Mouse (Mus musculus): Measurements from ENCODE around the gene Rhoa.
"Not testable (repeated sequence)": the region's sequence is repeated elsewhere in the genome, so short reads cannot be mapped to it uniquely, and the experiment has no call there.

The Rhoa gene

DNA sequence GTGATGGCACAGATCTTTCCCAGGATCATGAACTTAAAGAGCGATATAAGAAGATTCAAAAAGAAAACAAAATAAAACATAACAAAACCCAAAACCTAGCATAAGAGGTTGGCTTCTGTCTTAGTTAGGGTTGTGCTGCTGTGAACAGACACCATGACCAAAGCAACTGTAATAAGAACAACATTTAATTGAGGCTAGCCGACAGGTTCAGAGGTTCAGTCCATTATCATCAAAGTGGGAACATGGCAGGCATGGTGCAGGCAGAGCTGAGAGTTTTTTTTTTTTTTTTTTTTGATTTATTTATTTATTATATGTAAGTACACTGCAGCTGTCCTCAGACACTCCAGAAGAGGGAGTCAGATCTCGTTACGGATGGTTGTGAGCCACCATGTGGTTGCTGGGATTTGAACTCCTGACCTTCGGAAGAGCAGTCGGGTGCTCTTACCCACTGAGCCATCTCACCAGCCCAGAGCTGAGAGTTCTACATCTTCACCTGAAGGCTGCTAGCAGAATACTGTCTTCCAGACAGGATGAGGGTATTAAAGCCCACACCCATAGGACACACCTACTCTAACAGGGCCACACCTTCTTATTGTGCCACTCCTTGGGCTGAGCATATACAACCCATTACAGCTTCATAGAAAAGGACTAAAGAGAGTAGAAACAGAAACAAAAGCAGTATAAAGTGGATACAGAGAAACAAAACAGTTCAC, 18.2 kb upstream of the Rhoa start:
- not testable (repeated sequence) for DNase-seq (ENCODE audit: low spot score in 2 of 2)

DNA sequence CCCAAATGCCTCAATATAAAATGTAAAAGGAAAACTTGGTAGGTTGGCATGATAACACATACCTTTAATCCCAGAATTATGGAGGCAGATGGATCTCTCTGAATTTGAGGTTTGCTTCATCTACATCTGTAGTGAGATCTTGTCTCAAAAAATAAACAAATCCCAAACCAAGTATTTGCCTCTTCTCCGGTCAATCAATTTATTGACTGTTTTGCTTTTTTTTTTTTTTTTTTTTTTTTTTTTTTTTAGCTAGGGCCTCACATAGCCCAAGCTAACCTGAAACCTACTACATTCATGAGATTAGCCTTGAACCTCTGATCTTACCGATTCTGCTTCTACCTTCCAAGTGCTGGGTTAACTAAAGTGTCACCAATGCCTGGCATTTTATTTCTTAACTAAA, 16.6 kb upstream of the Rhoa start:
- DNase-seq (ENCODE audit: low spot score in 2 of 2): no peak

DNA sequence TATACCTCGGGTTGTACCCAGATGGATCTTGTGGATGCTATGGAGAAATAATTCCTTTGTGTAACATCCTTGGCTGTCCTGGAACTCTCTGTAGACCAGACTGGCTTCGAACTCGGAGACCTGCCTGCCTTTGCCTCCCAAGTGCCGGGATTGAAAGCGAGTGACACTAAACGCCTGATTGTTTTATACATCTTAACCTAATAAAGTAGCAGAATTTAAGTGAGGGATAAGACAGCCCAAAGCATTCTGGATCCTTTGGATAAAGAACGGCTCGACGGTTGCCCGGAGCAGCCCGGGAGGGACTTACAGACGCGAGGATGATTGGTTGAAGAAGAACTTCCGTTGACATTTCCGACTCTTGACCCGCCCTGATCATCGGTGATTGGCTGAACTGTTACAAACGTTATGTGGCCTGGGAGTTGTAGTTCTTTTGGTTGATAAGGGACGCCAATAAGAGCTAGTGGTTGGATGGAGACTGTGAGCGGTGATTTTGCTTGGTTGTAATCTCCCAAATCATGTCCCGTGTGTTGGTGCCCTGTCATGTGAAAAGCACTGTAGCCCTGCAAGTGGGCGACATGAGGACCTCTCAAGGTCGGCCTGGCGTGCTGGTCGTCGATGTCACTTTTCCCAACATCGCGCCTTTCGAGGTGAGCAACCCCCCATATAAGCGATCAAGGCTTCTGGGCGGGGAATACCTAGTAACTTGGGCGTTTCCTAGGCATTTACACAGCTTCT, 15.7 kb upstream of the Rhoa start, which contains the start of gene Nicn1:
Gene Nicn1 (plus strand): TSS at position 414 of the 735 bp plus-strand sequence.
- peak; percentile 84 to 90 for DNase-seq (ENCODE audit: low spot score in 2 of 2)

DNA sequence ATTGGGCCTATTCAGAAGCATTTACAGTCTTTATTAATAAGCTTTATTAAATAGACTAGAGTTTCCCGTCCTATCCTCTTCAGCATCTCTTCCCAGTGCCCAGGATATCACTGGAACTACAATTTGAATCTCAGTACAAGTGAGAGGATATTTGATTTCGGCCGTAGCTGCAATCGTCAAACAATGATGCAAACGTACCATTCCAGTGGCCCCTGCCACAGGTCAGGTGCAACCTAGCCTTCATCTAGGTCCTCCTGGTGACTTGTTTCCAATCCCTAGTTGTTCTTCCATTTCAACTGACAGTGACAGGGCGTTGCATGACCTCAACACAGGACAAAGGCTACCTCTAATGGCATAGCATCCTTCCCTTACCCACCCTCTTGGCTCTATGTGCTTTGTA, 15.2 kb upstream of the Rhoa start:
- no peak for DNase-seq (ENCODE audit: low spot score in 2 of 2)

- peak; percentile 51 to 56 for DNase-seq (ENCODE audit: low spot score in 2 of 2)
Observed at GRCm38 (mm10) chr9:108296453-108297355, 9.2 kb upstream of the Rhoa start, which contains the start of gene Amt. Amt (plus strand) TSS chr9:108296853.

DNA sequence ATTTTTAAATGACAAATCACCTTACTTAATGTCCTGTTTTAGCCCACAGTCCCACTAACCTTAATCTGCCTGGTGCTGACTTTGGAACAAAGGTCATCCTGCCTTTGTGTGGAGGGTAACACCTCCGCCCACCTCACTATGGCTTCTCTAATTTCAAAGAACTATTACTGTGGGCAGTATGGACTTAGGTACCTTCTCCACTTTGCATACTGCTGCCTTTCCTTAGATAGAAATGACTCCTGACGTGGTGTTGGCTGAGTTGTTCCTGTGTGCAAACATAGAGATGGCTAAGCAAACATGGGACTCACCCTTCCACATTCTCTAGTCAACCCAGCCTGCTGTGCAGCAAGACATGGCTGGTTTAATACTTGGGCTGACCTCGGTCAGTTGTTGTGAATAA, 4.1 kb upstream of the Rhoa start:
- DNase-seq (ENCODE audit: low spot score in 2 of 2): peak; percentile 35 to 39

DNA sequence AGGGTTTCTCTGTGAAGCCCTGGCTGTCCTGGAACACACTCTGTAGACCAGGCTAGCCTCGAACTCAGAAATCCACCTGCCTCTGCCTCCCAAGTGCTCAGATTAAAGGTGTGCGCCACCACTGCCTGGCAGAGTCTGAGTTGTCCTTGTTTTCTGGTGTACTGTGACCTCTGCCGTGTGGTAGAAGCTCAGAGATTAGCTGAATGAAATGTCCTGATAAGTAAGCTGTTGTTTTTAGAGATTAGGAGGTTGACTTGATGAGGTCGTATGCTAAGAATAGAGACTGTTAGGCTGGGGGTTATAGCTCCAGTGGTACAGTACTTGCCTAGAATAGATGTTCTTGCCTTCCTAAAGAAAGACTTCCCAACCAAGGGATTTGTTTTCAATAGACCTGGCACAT, 1.2 kb upstream of the Rhoa start:
- DNase-seq (ENCODE audit: low spot score in 2 of 2): no peak

DNA sequence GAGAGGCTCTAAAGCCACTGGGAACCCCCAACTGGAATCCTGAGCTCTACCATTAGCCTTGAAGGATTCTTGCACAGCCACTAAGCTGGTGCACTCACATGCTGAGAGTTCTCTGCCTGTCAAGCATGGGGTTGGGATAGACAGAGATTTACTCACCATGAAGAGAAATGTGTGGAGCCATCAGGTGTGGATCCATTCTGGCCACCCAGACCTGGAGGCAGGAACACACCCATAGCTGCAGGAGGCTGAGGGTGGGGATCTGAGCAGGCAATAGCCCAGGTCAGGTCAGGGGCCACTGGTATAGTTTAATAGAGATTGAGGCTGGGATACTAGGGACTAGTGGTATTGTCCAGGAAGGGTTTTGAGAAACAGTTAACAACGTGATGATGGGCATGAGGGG, 759 bp upstream of the Rhoa start:
- DNase-seq (ENCODE audit: low spot score in 2 of 2): no peak

DNA sequence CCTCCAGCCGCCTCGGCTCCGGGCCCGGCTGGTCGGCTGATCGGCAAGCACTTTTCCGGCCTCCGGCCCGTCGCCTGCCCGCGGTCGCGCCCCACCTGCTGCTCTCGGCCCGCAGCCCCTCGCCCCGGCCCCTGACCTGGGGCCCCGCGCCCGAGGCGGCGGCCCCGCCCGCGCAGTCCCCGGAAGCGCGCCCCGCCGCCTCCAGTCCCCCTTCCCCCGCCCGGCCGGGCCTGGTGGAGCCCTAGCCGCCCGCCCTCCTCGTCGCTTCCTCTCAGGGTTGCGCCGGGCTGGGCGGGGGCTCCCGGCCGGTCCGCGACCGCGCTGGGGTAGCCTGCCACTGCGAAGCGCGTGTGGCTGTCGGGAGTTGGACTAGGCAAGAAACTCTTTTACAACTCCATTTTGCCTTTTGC, 647 bp downstream of the Rhoa start:
- DNase-seq (ENCODE audit: low spot score in 2 of 2): peak; percentile 65 to 80

- DNase-seq (ENCODE audit: low spot score in 2 of 2): no peak
Observed at GRCm38 (mm10) chr9:108307021-108307807, 1.3 kb downstream of the Rhoa start.

GRCm38 (mm10) chr9:108308141-108308540, 2.2 kb downstream of the Rhoa start:
- DNase-seq (ENCODE audit: low spot score in 2 of 2): no peak

GRCm38 (mm10) chr9:108317572-108317971, 11.6 kb downstream of the Rhoa start:
- DNase-seq (ENCODE audit: low spot score in 2 of 2): no peak

DNA sequence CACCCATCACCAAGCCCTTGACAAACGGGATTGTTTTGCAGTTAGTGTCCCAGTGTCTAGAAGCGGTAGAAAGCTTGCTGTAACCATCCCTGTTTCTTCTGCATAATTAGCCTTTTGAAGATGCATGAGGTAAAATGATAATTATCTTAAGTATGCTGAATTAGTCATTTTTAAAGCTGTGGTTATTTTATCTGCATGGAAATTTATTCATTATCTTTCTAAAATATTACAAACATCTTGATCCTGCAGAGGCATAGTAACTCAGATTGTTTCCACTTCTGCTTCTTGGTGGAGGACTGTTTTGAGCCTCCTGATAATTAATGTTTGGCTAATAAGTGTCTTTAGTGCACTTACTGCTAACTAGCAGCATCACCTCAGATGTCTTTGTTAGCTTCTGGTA, 12.5 kb downstream of the Rhoa start:
- no peak for DNase-seq (ENCODE audit: low spot score in 2 of 2)

- not testable (repeated sequence) for DNase-seq (ENCODE audit: low spot score in 2 of 2)
Observed at GRCm38 (mm10) chr9:108322054-108322453, 16.1 kb downstream of the Rhoa start.

- no peak for DNase-seq (ENCODE audit: low spot score in 2 of 2)
Observed at GRCm38 (mm10) chr9:108324784-108325183, 18.9 kb downstream of the Rhoa start.

- DNase-seq (ENCODE audit: low spot score in 2 of 2): no peak
Observed at GRCm38 (mm10) chr9:108325811-108326210, 19.9 kb downstream of the Rhoa start.

GRCm38 (mm10) chr9:108337848-108338550, 32.1 kb downstream of the Rhoa start:
- DNase-seq (ENCODE audit: low spot score in 2 of 2): no peak

DNA sequence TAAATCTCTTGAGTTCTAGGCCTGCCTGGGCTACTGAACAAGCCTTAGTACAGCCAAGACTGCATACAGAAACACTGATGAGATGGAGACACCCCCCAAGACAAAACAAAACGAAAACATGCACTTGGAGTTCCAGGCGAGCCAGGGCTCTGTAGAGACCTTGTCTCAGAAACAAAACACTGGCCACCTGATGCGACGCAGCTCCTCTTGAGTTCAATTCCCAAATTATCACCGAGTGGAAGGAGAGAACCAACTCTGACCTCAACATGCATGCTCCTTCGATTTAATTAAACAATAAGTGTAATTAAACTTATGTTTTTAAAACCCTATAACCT, 32.6 kb downstream of the Rhoa start:
- no peak for DNase-seq (ENCODE audit: low spot score in 2 of 2)

- DNase-seq (ENCODE audit: low spot score in 2 of 2): peak; percentile 89 to 95
Observed at GRCm38 (mm10) chr9:108338886-108339781, 33.2 kb downstream of the Rhoa start, which contains the start of gene Gpx1. Gpx1 (plus strand) TSS chr9:108338903.

- DNase-seq (ENCODE audit: low spot score in 2 of 2): no peak
Observed at GRCm38 (mm10) chr9:108339886-108340257, 33.9 kb downstream of the Rhoa start.

Measured in urinary bladder, postnatal 36 days (tissue).